Mouse (Mus musculus): ENCODE data around the gene Rin2.

DNA sequence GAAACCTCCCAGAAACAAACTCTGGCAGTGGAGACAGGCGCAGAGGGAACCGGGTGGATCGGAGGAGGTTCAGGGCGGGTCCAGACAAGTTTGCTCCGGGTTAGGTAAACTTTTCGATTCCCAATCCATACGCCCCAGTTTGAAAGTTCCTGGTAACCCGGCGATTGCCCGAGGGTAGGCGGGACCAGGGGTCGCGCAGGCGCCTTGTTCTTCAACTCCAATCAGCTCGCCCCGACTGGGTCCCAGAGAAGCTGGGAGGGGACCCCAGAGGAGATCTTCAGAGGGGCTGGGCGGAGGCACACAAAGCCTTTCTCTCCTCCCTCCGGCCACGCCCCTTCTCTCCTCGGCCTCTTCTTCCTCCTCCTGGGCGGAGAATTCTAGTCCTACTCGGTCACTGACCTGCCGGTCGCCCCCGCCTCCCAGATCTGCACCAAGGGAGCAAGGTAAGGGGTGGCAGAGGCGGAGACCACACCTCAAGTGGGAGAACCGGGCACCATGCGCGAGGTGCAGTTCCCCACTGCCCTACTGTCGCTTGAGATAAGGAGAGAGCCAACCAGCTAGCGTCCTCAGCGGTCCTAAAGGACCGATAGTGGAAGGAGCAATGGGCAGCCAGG lies at the start of gene Rin2:
- TF ChIP-seq ELF1 (IDR thresholded peaks at IDR 0.05; ENCODE audit: low read depth, low read length) (no peak), MEF2A (IDR thresholded peaks at IDR 0.05; ENCODE audit: borderline replicate concordance, low read depth, low read length) (no peak), NRF1 (IDR thresholded peaks at IDR 0.05; ENCODE audit: low read depth, low read length) (no peak), MAZ (IDR thresholded peaks at IDR 0.05; ENCODE audit: low read depth, low read length) (no peak), JUN (IDR thresholded peaks at IDR 0.05; ENCODE audit: insufficient read depth, low read depth, low read length) (no peak), USF1 (IDR thresholded peaks at IDR 0.05; ENCODE audit: low read depth, low read length) (no peak), CTCF (conservative IDR thresholded peaks at IDR 0.05 in 1 of 2, IDR thresholded peaks at IDR 0.05 in 1 of 2; ENCODE audit: low read depth in 2 of 2, low read length in 2 of 2) (no peak), ZC3H11A (IDR thresholded peaks at IDR 0.05; ENCODE audit: low read depth, low read length) (no peak)
